Mouse (Mus musculus): ENCODE data around the gene Exosc9. TPM values are rescaled to one million over a fixed set of nuclear protein-coding genes. Genes with fewer than 3 reads are reported as not detected.
A peak's percentile ranks its signal among the peaks of the same experiment; 100 is the strongest.

The Exosc9 gene
- polyA plus RNA-seq, 1 experiment: 31.0 TPM

DNA sequence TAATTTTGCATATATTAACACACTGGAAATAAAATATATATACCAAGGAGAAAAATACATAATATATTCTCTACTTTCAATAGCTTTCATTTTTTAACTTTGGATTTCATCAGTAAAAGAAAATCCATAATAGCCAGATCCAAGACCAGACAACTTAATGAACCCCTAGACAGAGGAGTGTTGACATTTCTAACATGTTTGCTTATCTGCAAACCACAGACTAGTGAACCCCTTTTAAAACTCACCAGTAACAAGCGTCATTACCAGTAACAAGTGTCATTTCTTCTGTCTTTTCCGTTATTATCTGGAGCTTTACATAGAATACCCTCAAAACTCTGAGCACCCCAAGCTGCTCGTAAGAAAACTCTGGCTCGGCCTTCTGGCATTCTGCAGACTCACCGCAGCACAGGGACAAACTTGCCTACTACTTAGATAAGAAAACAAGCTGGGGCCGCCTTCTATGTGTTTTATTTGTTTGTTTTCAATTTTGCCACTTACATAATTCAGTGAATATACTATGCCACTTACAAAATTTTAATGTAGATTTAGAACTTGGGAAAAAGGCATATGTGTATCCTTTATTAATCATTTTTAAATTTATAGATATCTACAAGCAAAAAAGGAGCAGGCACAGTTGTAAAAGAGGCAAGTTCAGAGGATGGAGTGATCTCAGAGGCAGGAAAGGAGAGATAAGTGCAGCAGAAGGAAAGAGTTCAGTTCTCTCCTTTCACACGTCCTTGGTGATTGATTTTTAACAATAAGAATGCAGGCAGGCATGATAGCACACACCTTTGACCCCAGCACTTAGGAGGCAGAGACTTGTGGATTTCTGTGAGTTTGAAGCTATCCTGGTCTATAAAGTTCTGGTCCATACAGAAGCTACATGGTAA, 53.7 kb downstream of the Exosc9 start:
- H3K27ac ChIP-seq (replicated peaks; ENCODE audit: low read depth, low read length): no peak overlapping the region
- no peak overlapping the region for H3K4me3 ChIP-seq (ENCODE audit: insufficient read depth, low read depth, low read length)
- no peaks in the 10 kb centered on the region for H3K4me1 ChIP-seq (ENCODE audit: control insufficient read depth, insufficient read depth, insufficient read length, low read length)

DNA sequence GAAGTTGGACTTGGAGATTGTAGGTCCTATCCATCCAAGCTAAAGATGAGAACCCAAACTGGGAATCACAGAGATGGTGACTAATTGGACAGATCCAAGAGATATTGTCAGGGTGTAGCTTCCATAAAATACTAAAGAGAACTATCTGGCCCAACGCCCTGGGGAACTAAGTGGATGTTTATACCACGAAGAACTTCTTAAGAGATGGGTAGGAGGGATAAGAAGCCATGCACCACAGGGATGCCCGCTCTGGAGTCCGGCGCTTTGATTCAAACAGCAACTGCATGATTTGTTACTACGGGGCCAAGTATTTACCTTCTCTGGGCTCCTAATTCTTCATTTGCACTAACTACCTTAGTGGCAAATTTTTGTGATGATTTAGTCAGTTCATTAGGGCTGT, 60.3 kb downstream of the Exosc9 start:
- H3K4me3 ChIP-seq (ENCODE audit: insufficient read depth, low read depth, low read length): peak overlapping the region; percentile 82
- peak overlapping the region; percentile 20; the same call in 1 of the 2 replicates for H3K27ac ChIP-seq (replicated peaks; ENCODE audit: low read depth, low read length)
- peaks cover 4% of the 10 kb centered on the region; the same call in 1 of the 2 replicates for H3K4me1 ChIP-seq (ENCODE audit: control insufficient read depth, insufficient read depth, insufficient read length, low read length)

- peak within 1 kb of the TSS; percentile 20; the same call in 1 of the 2 replicates for H3K27ac ChIP-seq (replicated peaks; ENCODE audit: low read depth, low read length)
- peak within 1 kb of the TSS; percentile 82 for H3K4me3 ChIP-seq (ENCODE audit: insufficient read depth, low read depth, low read length)
- H3K4me1 ChIP-seq (ENCODE audit: control insufficient read depth, insufficient read depth, insufficient read length, low read length): peaks cover 4% of the 10 kb centered on the region; the same call in 1 of the 2 replicates
Observed at GRCm38 (mm10) chr3:36613202-36613907, 60.9 kb downstream of the Exosc9 start, which contains the start of gene Bbs7. Gene Bbs7 (minus strand): TSS chr3:36613477.

DNA sequence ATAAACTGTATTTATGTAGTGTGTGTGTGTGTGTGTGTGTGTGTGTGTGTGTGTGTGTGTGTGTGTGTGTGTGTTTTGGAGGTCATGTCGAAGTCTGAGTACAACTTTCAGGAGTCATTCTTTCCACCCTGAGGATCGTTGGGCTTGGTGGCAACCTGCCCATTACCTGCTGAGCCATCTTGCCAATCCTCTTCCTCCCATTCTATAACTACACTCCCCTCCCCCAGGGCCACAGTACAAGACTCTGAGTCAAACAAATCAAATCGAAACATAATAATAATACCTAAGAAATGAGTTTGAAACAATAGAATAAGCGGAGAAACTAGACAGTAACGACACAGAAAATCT, 61.5 kb downstream of the Exosc9 start:
- Histone ChIP-seq H3K4me3 (ENCODE audit: insufficient read depth, low read depth, low read length) (peak overlapping the region; percentile 82), H3K27ac (replicated peaks; ENCODE audit: low read depth, low read length) (no peak overlapping the region), H3K4me1 (ENCODE audit: control insufficient read depth, insufficient read depth, insufficient read length, low read length) (peaks cover 4% of the 10 kb centered on the region; the same call in 1 of the 2 replicates)

Other genes starting within 250 kb of the Exosc9 start
- 448 and 597 TPM in 2 replicates for gene Anxa5, start 76.7 kb upstream of the Exosc9 start, polyA plus RNA-seq (2012; ENCODE audit: insufficient read depth, insufficient read length, missing spikeins)
- gene 1810062G17Rik, start 76.7 kb upstream of the Exosc9 start, polyA plus RNA-seq (2012; ENCODE audit: insufficient read depth, insufficient read length, missing spikeins): 2.1 and 3.8 TPM in 2 replicates
- not detected in 2 replicates for gene Gm11549, start 30.8 kb upstream of the Exosc9 start, polyA plus RNA-seq (2012; ENCODE audit: insufficient read depth, insufficient read length, missing spikeins)
- gene Ccna2, start 19.5 kb downstream of the Exosc9 start, polyA plus RNA-seq (2012; ENCODE audit: insufficient read depth, insufficient read length, missing spikeins): 0.79 TPM in 1 of 2 replicates, not detected in the other
- gene Bbs7, start 60.9 kb downstream of the Exosc9 start, polyA plus RNA-seq (2012; ENCODE audit: insufficient read depth, insufficient read length, missing spikeins): 2.6 and 3.8 TPM in 2 replicates
- 0.87 and 2.6 TPM in 2 replicates for gene Trpc3, start 137.6 kb downstream of the Exosc9 start, polyA plus RNA-seq (2012; ENCODE audit: insufficient read depth, insufficient read length, missing spikeins)